Mouse (Mus musculus) intestine, embryonic 14.5 days (tissue): ENCODE results near the gene Erbb4. TPM values are rescaled to one million over a fixed set of nuclear protein-coding genes. Genes with fewer than 3 reads are reported as not detected.
A peak's percentile ranks its signal among the peaks of the same experiment; 100 is the strongest.

ENCODE experiments used
- ATAC-seq: fragments of 200-750 bp; cut with Nextera tagmentation; replicated peaks from 2 replicates; pipeline ENCODE4 v1.8.0; 2017; ENCODE audit warnings: low read depth, moderate number of reproducible peaks, moderate TSS enrichment, moderate library complexity; ENCODE audit not compliant: low FRiP score, low TSS enrichment
- DNase-seq: peaks from one replicate; pipeline ENCODE4 v3.0.0-alpha.2; 2018; ENCODE audit warnings: low spot score
- H3K27ac ChIP-seq: fragments of 300-500 bp; sonication (generic); 2 replicates; pipeline ENCODE4 v1.5.1; 2014; ENCODE audit warnings: low read depth, mild to moderate bottlenecking, control low read depth
- H3K27me3 ChIP-seq: fragments of 300-500 bp; sonication (generic); replicated peaks from 2 replicates; pipeline ENCODE4 v1.6.1; 2014; ENCODE audit warnings: low read length, control low read depth; ENCODE audit not compliant: control insufficient read depth, insufficient read depth
- H3K36me3 ChIP-seq: fragments of 300-500 bp; sonication (generic); 2 replicates; pipeline ENCODE4 v1.6.1; 2014; ENCODE audit warnings: low read length, control low read depth; ENCODE audit not compliant: control insufficient read depth, insufficient read depth
- H3K4me1 ChIP-seq: fragments of 300-500 bp; sonication (generic); replicated peaks from 2 replicates; pipeline ENCODE4 v1.6.1; 2014; ENCODE audit warnings: low read length, control low read depth, mixed read lengths; ENCODE audit not compliant: control insufficient read depth, insufficient read depth
- H3K4me2 ChIP-seq: fragments of 300-500 bp; sonication (generic); 2 replicates; pipeline ENCODE4 v1.6.1; 2014; ENCODE audit warnings: low read length
- H3K4me3 ChIP-seq: fragments of 300-500 bp; sonication (generic); 2 replicates; pipeline ENCODE4 v1.5.1; 2014; ENCODE audit warnings: low read depth, low read length, control low read depth, mixed read lengths
- H3K9ac ChIP-seq: fragments of 300-500 bp; sonication (generic); 2 replicates; pipeline ENCODE4 v1.6.1; 2014; ENCODE audit warnings: mild to moderate bottlenecking, low read length
- H3K9me3 ChIP-seq: fragments of 300-500 bp; sonication (generic); 2 replicates; pipeline ENCODE4 v1.6.1; 2016; ENCODE audit warnings: low read length, control low read depth; ENCODE audit not compliant: control insufficient read depth
- WGBS: fragments of 180-500 bp; shearing (Covaris S2); extraction: QIAGEN DNeasy Blood & Tissue Kit; methylation state at CpG from one replicate; pipeline ENCODE4 v1.1.7; 2014; 5-methylcytosine and 5-hydroxymethylcytosine counted together
- polyA plus RNA-seq: library from polyadenylated mRNA; unstranded; fragments of >200 nt; fragmentation: Nextera tagmentation; extraction: Ambion mirVana; gene quantifications from 2 replicates; pipeline ENCODE4 v1.2.1, GENCODE M21; 2014

Gene Erbb4
- polyA plus RNA-seq, 1 experiment from 2014 or later: 0.08 TPM

DNA sequence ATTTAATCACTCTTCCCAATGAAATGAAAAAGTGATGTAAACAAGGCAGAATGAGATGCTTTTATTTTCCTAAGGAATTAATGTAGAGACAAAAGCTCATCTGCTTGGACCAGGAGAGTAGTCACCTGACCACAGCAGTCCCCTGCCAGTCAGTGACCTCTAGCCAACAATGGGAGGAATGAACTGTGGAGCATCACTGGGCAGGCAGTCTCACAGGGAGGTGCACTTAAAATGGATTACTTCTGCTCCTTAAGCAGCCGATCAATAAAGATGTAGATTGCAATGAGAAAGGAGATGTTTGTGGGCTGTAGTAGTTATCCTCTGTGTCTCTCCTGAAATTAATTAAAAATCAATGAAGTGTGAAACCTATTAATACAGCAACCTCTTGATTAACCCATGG, 1018.2 kb downstream of the Erbb4 start:
- Histone ChIP-seq H3K9me3 (no peaks in the 10 kb centered on the region), H3K4me3 (no peak overlapping the region), H3K36me3 (no peaks in the 10 kb centered on the region), H3K9ac (no peak overlapping the region), H3K4me1 (no peaks in the 10 kb centered on the region), H3K27me3 (no peaks in the 10 kb centered on the region), H3K4me2 (no peak overlapping the region), H3K27ac (no peak overlapping the region)
- ATAC-seq (no peak), DNase-seq (no peak)
- WGBS: 69% methylated on average over 1 of the region's 1 CpGs

DNA sequence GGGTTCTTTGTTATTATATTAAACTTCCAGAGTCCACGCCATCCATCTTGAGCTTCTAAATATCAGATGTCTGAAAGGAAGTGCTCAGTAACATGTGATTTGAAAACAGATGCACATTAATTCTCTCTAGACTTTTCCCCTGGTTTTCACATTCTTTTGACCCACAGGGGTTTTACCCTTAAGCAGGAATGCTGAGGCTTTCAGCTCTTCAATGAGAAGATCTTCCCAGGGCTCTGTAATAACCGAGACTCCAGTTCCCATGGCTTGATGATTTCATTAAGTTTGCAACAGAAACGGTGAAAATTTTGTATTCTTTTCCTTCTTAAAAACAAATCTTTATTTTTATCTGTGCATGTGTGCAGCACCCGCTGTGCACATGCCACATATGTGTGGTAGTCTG, 1051.4 kb downstream of the Erbb4 start:
- ATAC-seq (no peak), DNase-seq (no peak)
- Histone ChIP-seq H3K4me2 (no peak overlapping the region), H3K27me3 (no peaks in the 10 kb centered on the region), H3K4me1 (0 out of 2 replicates have a peak, but pooled peaks cover 3% of the 10 kb centered on the region), H3K9me3 (no peaks in the 10 kb centered on the region), H3K36me3 (no peaks in the 10 kb centered on the region), H3K4me3 (no peak overlapping the region), H3K27ac (no peak overlapping the region), H3K9ac (no peak overlapping the region)
- 58% methylated on average over 4 of the region's 4 CpGs for WGBS

DNA sequence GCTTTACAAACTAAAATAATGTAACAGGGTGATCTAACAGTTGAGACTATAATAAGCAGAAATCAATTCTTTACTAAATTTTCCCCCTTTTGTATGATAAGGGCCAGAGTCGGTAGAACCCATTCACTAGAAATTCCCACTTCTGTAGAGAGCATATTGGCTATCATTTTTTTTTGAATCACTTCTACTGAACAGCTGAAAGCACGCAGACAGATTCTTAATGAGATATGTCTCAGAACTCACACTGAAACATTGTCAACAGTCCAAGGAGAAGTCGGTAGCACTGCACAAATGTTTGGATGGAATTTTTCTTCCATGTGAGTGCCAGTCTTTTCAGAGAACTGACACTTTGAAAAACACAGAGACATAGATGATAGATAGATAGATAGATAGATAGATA, 1053.1 kb downstream of the Erbb4 start:
- Histone ChIP-seq H3K36me3 (no peaks in the 10 kb centered on the region), H3K4me1 (0 out of 2 replicates have a peak, but pooled peaks cover 3% of the 10 kb centered on the region), H3K4me2 (no peak overlapping the region), H3K4me3 (no peak overlapping the region), H3K9ac (no peak overlapping the region), H3K27ac (no peak overlapping the region), H3K9me3 (no peaks in the 10 kb centered on the region), H3K27me3 (no peaks in the 10 kb centered on the region)
- DNase-seq (no peak), ATAC-seq (no peak)
- 73% methylated on average over 3 of the region's 3 CpGs for WGBS

DNA sequence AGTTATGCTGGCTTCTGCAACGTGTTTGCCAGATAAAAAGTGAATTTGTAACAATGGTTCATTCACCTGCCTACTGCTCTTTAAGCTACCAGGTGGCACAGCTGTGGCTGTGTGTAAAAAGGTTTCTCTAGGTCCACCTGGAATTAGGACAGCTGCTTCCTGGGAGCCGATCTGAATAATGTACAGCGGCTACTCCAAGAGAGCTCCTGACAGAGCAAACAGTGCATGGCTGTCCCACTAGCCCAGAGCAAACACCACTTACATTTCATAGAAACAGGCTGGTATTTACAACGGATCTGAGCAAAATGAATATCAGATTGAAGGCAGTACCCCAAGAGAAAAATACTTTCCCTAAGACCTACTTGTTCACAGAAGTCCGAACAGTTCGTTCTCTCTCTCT, 1058.0 kb downstream of the Erbb4 start:
- DNase-seq: no peak
- H3K27ac ChIP-seq: no peak overlapping the region
- WGBS: 68% methylated on average over 6 of the region's 6 CpGs
- no peak overlapping the region for H3K4me3 ChIP-seq
- H3K9me3 ChIP-seq: no peaks in the 10 kb centered on the region
- no peaks in the 10 kb centered on the region for H3K36me3 ChIP-seq
- no peak overlapping the region for H3K9ac ChIP-seq
- no peak overlapping the region for H3K4me2 ChIP-seq
- ATAC-seq: no peak
- no peaks in the 10 kb centered on the region for H3K27me3 ChIP-seq
- no peaks in the 10 kb centered on the region for H3K4me1 ChIP-seq

DNA sequence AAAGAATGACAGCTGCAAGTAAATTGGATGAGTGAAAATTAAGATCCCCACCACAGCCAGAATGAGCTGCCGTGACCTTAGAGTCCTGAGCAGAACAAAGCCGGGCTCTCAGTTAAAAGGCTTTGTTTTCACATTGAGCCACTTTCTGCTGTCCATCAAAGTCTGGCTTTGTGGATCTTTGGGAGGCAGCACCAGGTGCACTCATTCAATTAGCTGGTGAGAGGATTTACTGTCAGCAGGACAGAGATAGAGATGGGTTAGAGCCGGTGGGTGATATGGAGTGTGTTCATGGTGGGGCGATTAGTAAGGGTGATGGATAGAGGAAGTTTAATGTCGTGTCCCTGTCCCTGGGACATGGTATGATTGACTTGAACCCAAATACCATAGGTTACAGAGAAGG, 1060.7 kb downstream of the Erbb4 start:
- DNase-seq: no peak
- Histone ChIP-seq H3K27me3 (no peaks in the 10 kb centered on the region), H3K9me3 (no peaks in the 10 kb centered on the region), H3K36me3 (no peaks in the 10 kb centered on the region), H3K9ac (no peak overlapping the region), H3K4me3 (no peak overlapping the region), H3K4me1 (no peaks in the 10 kb centered on the region), H3K4me2 (peak overlapping the region; percentile 42), H3K27ac (no peak overlapping the region)
- ATAC-seq: no peak
- WGBS: 20% methylated on average over 5 of the region's 5 CpGs

DNA sequence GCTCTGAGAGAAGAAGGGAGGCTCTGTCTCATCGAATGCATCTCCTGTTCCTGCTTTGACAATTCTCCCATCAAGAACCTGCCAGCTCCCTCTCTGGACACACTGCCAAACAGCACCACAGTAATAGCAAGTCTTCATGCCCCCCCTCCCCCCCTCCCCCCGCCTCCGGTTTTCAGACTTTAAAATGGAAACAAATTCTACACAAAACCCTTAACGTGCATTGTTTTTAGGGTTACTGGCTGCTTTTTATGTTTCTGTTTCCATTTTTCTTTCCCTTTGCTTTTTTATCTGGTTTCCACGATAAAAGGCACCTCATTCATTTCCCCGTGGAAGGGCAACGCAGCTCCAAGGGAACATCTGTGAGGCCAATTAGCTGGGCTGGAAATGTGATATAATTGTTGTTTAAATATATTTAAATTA, 1061.3 kb downstream of the Erbb4 start:
- no peaks in the 10 kb centered on the region for H3K9me3 ChIP-seq
- DNase-seq: no peak
- H3K27ac ChIP-seq: no peak overlapping the region
- no peaks in the 10 kb centered on the region for H3K36me3 ChIP-seq
- peak overlapping the region; percentile 42 for H3K4me2 ChIP-seq
- 10% methylated on average over 7 of the region's 7 CpGs for WGBS
- H3K27me3 ChIP-seq: no peaks in the 10 kb centered on the region
- H3K4me1 ChIP-seq: no peaks in the 10 kb centered on the region
- no peak for ATAC-seq
- H3K9ac ChIP-seq: no peak overlapping the region
- peak overlapping the region; percentile 23 for H3K4me3 ChIP-seq

DNA sequence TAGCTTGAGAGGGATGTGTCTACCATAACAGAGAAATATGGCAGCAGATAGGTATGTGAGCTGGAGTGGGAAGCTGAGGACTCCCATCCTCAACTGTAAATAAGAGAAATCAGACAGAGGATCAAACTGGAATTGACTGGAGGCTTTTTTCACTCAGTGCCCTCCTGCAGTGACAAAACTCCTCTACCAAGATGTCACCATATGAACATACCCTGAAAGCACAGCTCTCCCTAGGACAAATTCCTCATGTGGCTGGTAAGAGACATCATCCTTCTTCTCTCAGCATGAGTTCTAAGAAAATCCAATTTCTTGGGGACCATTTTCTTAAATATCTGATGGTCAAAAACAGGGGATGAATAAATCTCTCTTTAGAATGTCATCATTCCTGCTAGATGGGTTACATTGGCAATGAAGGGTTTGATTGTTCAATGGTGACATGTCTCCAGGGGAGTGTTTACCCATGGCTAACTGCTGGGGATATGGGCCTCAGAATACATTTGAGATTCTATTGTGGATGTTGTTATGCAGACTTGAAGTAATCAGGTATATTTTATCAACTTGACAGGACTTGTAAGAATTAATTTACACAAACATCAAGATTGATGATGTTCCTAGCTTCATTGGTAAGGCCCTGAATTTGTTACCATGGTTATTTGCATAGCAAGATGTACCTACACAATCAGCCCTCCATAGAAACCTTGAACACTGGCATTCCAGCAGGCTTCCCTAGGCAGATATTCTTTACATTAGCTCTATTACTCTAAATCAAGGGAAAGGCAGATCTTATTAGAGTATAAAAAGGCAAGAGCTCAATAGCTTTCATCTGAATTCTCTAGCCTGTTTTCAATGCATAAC, 1083.5 kb downstream of the Erbb4 start:
- no peak for ATAC-seq
- Histone ChIP-seq H3K4me3 (no peak overlapping the region), H3K9me3 (no peaks in the 10 kb centered on the region), H3K36me3 (no peaks in the 10 kb centered on the region), H3K27me3 (no peaks in the 10 kb centered on the region), H3K4me2 (no peak overlapping the region), H3K27ac (no peak overlapping the region), H3K9ac (no peak overlapping the region), H3K4me1 (no peaks in the 10 kb centered on the region)
- DNase-seq: no peak

DNA sequence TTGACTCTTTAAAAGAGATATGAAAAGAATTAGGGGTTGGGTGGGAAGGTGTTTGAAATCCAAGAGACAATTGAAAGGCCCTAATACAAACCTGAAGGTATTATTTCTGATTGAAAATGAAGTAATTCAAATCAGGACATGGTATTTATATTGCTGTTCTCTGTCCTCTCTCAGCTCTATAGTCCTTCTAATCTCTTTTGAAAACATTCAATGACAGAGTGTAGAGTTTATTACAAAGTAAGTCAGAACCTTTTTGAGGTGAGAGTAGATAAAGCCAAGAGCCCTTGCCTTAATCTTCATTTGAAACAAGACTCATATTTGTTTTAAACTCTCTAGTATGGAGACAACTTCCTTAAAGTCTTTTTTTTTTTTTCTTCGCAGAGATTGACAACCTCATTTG, 1087.8 kb downstream of the Erbb4 start:
- no peak overlapping the region for H3K4me2 ChIP-seq
- no peak overlapping the region for H3K4me3 ChIP-seq
- no peak overlapping the region for H3K27ac ChIP-seq
- 83% methylated on average over 1 of the region's 1 CpGs for WGBS
- no peaks in the 10 kb centered on the region for H3K4me1 ChIP-seq
- ATAC-seq (no peak), DNase-seq (no peak)
- no peaks in the 10 kb centered on the region for H3K27me3 ChIP-seq
- no peaks in the 10 kb centered on the region for H3K36me3 ChIP-seq
- no peak overlapping the region for H3K9ac ChIP-seq
- no peaks in the 10 kb centered on the region for H3K9me3 ChIP-seq

DNA sequence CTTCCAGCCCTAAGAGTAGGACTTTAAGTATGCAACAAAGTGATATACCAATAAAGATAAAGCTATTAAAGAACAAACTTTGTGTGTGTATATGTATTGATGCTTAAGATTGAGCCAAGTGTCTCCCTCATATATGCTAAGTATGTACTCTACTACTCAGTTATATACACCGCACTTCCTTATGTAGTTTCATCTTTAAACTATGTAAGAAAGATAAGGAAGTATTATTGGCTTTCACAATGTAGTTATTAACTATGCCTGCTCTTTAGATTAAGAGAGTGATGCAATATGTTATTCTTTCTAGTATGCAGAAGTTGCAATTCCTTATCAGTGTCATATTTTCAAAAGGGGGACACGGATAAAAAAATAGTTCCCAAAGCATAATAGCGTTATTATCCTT, 1088.2 kb downstream of the Erbb4 start:
- Histone ChIP-seq H3K4me1 (no peaks in the 10 kb centered on the region), H3K36me3 (no peaks in the 10 kb centered on the region), H3K27ac (no peak overlapping the region), H3K9ac (no peak overlapping the region), H3K4me2 (no peak overlapping the region), H3K4me3 (no peak overlapping the region), H3K27me3 (no peaks in the 10 kb centered on the region), H3K9me3 (no peaks in the 10 kb centered on the region)
- WGBS: 91% methylated on average over 3 of the region's 3 CpGs
- DNase-seq (no peak), ATAC-seq (no peak)
